Mouse (Mus musculus) MEL (cell line): ENCODE results near the gene Msi2. TPM values are rescaled to one million over a fixed set of nuclear protein-coding genes. Genes with fewer than 3 reads are reported as not detected.

Experiments used
- DNase-seq: peaks from one replicate; pipeline ENCODE4 v3.0.0; 2011; ENCODE audit warnings: low read depth, low spot score
- H3K27ac ChIP-seq: 2 replicates; pipeline ENCODE4 v1.5.1; 2012; ENCODE audit warnings: low read depth, mild to moderate bottlenecking, control low read depth, low read length, moderate library complexity; ENCODE audit not compliant: control insufficient read depth
- H3K27me3 ChIP-seq, 2 experiments: fragments of 150-350 bp in 1 of 2; sonication (generic) in 1 of 2; 2 replicates each; pipeline ENCODE4 v1.6.1; 2012; ENCODE audit warnings: low read length in 2 of 2, mild to moderate bottlenecking in 2 of 2, improper control_type of control experiment in 1 of 2, moderate library complexity in 1 of 2; ENCODE audit not compliant: insufficient read depth in 2 of 2, control insufficient read depth in 1 of 2
- H3K36me3 ChIP-seq, 2 experiments: 2 replicates each; pipeline ENCODE4 v1.6.1; 2012 to 2014; ENCODE audit warnings: low read length in 2 of 2, improper control_type of control experiment in 1 of 2, inconsistent platforms in 1 of 2, mild to moderate bottlenecking in 1 of 2; ENCODE audit not compliant: insufficient read depth in 2 of 2, control insufficient read depth in 1 of 2
- H3K4me1 ChIP-seq, 2 experiments: fragments of 150-350 bp in 1 of 2; sonication (generic) in 1 of 2; 2 replicates each; pipeline ENCODE4 v1.6.1; 2012; ENCODE audit warnings: low read length in 2 of 2, improper control_type of control experiment in 1 of 2, mild to moderate bottlenecking in 1 of 2; ENCODE audit not compliant: insufficient read depth in 2 of 2, control insufficient read depth in 1 of 2
- H3K4me3 ChIP-seq, 2 experiments: fragments of 150-350 bp in 1 of 2; sonication (generic) in 1 of 2; 2 replicates each; pipeline ENCODE4 v1.5.1; 2012; ENCODE audit warnings: low read depth in 2 of 2, low read length in 2 of 2, mild to moderate bottlenecking in 2 of 2, moderate library complexity in 2 of 2, control low read depth in 1 of 2, improper control_type of control experiment in 1 of 2; ENCODE audit not compliant: control insufficient read depth in 1 of 2, insufficient read depth in 1 of 2
- H3K79me2 ChIP-seq: 2 replicates; pipeline ENCODE4 v1.6.1; 2012; ENCODE audit warnings: mild to moderate bottlenecking, low read length, moderate library complexity; ENCODE audit not compliant: control insufficient read depth, poor library complexity, insufficient read depth
- H3K9ac ChIP-seq: 2 replicates; pipeline ENCODE4 v1.6.1; 2012; ENCODE audit warnings: low read depth, mild to moderate bottlenecking, control low read depth, low read length, moderate library complexity; ENCODE audit not compliant: control insufficient read depth, poor library complexity, severe bottlenecking
- H3K9me3 ChIP-seq: fragments of 150-350 bp; sonication (generic); replicated peaks from 2 replicates; pipeline ENCODE4 v1.6.1; 2012; ENCODE audit warnings: mild to moderate bottlenecking, low read length, improper control_type of control experiment, moderate library complexity; ENCODE audit not compliant: insufficient read depth
- BHLHE40 ChIP-seq: IDR thresholded peaks from 2 replicates; pipeline ENCODE4 v1.6.1; 2012; ENCODE audit warnings: low read depth, mild to moderate bottlenecking, inconsistent platforms, low read length, improper control_type of control experiment, borderline replicate concordance
- CHD1 ChIP-seq: IDR thresholded peaks from 2 replicates; pipeline ENCODE4 v1.6.1; 2012; ENCODE audit warnings: low read depth, mild to moderate bottlenecking, inconsistent platforms, low read length, improper control_type of control experiment
- CTCF ChIP-seq, 3 experiments: IDR thresholded peaks in 2 of 3; conservative IDR thresholded peaks in 1 of 3; 2 replicates each; pipeline ENCODE4 v1.5.1; 2011 to 2012; ENCODE audit warnings: low read length in 3 of 3, low read depth in 2 of 3, mild to moderate bottlenecking in 2 of 3, improper control_type of control experiment in 1 of 3, inconsistent platforms in 1 of 3, mixed read lengths in 1 of 3, moderate library complexity in 1 of 3; ENCODE audit not compliant: control insufficient read depth in 1 of 3, insufficient read depth in 1 of 3, poor library complexity in 1 of 3, severe bottlenecking in 1 of 3
- E2F4 ChIP-seq: IDR thresholded peaks from 2 replicates; pipeline ENCODE4 v1.6.1; 2011; ENCODE audit warnings: low read depth, low read length, improper control_type of control experiment, borderline replicate concordance
- ELF1 ChIP-seq: IDR thresholded peaks from 2 replicates; pipeline ENCODE4 v1.6.1; 2014; ENCODE audit warnings: low read depth, mild to moderate bottlenecking, inconsistent platforms, low read length, improper control_type of control experiment, moderate library complexity
- EP300 ChIP-seq, 2 experiments: IDR thresholded peaks; 2 replicates each; pipeline ENCODE4 v1.6.1; 2011; ENCODE audit warnings: improper control_type of control experiment in 2 of 2, low read length in 2 of 2, low read depth in 1 of 2, mild to moderate bottlenecking in 1 of 2
- ETS1 ChIP-seq: IDR thresholded peaks from 2 replicates; pipeline ENCODE4 v1.6.1; 2012; ENCODE audit warnings: low read depth, mild to moderate bottlenecking, inconsistent platforms, low read length, improper control_type of control experiment, moderate library complexity
- GABPA ChIP-seq: IDR thresholded peaks from 2 replicates; pipeline ENCODE4 v1.6.1; 2012; ENCODE audit warnings: low read depth, mild to moderate bottlenecking, inconsistent platforms, low read length, improper control_type of control experiment, moderate library complexity
- GATA1 ChIP-seq: IDR thresholded peaks from 2 replicates; pipeline ENCODE4 v1.6.1; 2011; ENCODE audit warnings: low read depth, low read length, improper control_type of control experiment
- HCFC1 ChIP-seq: IDR thresholded peaks from 2 replicates; pipeline ENCODE4 v1.6.1; 2012; ENCODE audit warnings: low read depth, mild to moderate bottlenecking, inconsistent platforms, low read length, improper control_type of control experiment, moderate library complexity
- KAT2A ChIP-seq: conservative IDR thresholded peaks from 2 replicates; pipeline ENCODE4 v1.6.1; 2012; ENCODE audit warnings: low read depth, low read length, improper control_type of control experiment, inconsistent platforms
- MAFK ChIP-seq: IDR thresholded peaks from 2 replicates; pipeline ENCODE4 v1.6.1; 2011; ENCODE audit warnings: low read depth, mild to moderate bottlenecking, low read length, improper control_type of control experiment, borderline replicate concordance
- MAX ChIP-seq: IDR thresholded peaks from 2 replicates; pipeline ENCODE4 v1.6.1; 2011; ENCODE audit warnings: low read length, improper control_type of control experiment
- MEF2A ChIP-seq: IDR thresholded peaks from 2 replicates; pipeline ENCODE4 v1.6.1; 2014; ENCODE audit warnings: low read depth, mild to moderate bottlenecking, inconsistent platforms, low read length, improper control_type of control experiment; ENCODE audit not compliant: poor library complexity, insufficient replicate concordance, severe bottlenecking; ENCODE audit errors: extremely low read depth
- MYC ChIP-seq: IDR thresholded peaks from 2 replicates; pipeline ENCODE4 v1.6.1; 2011; ENCODE audit warnings: low read depth, mild to moderate bottlenecking, low read length, improper control_type of control experiment, moderate library complexity
- POLR2A ChIP-seq, 2 experiments: IDR thresholded peaks; 2 replicates each; pipeline ENCODE4 v1.6.1; 2011 to 2012; ENCODE audit warnings: low read length in 2 of 2, mild to moderate bottlenecking in 2 of 2, control low read depth in 1 of 2, improper control_type of control experiment in 1 of 2, low read depth in 1 of 2, moderate library complexity in 1 of 2; ENCODE audit not compliant: control insufficient read depth in 1 of 2, insufficient read depth in 1 of 2, poor library complexity in 1 of 2
- POLR2AphosphoS2 ChIP-seq: IDR thresholded peaks from 2 replicates; pipeline ENCODE4 v1.6.1; 2011; ENCODE audit warnings: low read length, improper control_type of control experiment
- RAD21 ChIP-seq: IDR thresholded peaks from 2 replicates; pipeline ENCODE4 v1.6.1; 2011; ENCODE audit warnings: mild to moderate bottlenecking, low read depth, low read length, improper control_type of control experiment
- RCOR1 ChIP-seq: IDR thresholded peaks from 2 replicates; pipeline ENCODE4 v1.6.1; 2012; ENCODE audit warnings: low read depth, mild to moderate bottlenecking, inconsistent platforms, low read length, improper control_type of control experiment
- TAL1 ChIP-seq: IDR thresholded peaks from 2 replicates; pipeline ENCODE4 v1.6.1; 2012; ENCODE audit warnings: mild to moderate bottlenecking, inconsistent platforms, low read length, moderate library complexity, mixed read lengths
- TBP ChIP-seq: IDR thresholded peaks from 2 replicates; pipeline ENCODE4 v1.8.0; 2011; ENCODE audit warnings: low read depth, low read length, improper control_type of control experiment
- UBTF ChIP-seq: IDR thresholded peaks from 2 replicates; pipeline ENCODE4 v1.6.1; 2012; ENCODE audit warnings: low read depth, mild to moderate bottlenecking, inconsistent platforms, low read length, improper control_type of control experiment, moderate library complexity, borderline replicate concordance; ENCODE audit not compliant: insufficient read depth
- USF1 ChIP-seq: IDR thresholded peaks from 2 replicates; pipeline ENCODE4 v1.6.1; 2014; ENCODE audit warnings: low read depth, mild to moderate bottlenecking, inconsistent platforms, low read length, improper control_type of control experiment, moderate library complexity
- USF2 ChIP-seq, 2 experiments: IDR thresholded peaks; 2 replicates each; pipeline ENCODE4 v1.6.1; 2011 to 2012; ENCODE audit warnings: improper control_type of control experiment in 2 of 2, low read length in 2 of 2, borderline replicate concordance in 1 of 2, inconsistent platforms in 1 of 2, low read depth in 1 of 2, mild to moderate bottlenecking in 1 of 2; ENCODE audit not compliant: insufficient read depth in 1 of 2
- ZC3H11A ChIP-seq: IDR thresholded peaks from 2 replicates; pipeline ENCODE4 v1.6.1; 2012; ENCODE audit warnings: low read depth, mild to moderate bottlenecking, inconsistent platforms, low read length, improper control_type of control experiment
- ZMIZ1 ChIP-seq: IDR thresholded peaks from 2 replicates; pipeline ENCODE4 v1.6.1; 2012; ENCODE audit warnings: low read depth, mild to moderate bottlenecking, inconsistent platforms, low read length, improper control_type of control experiment, moderate library complexity
- ZNF384 ChIP-seq: IDR thresholded peaks from 2 replicates; pipeline ENCODE4 v1.6.1; 2012; ENCODE audit warnings: low read depth, mild to moderate bottlenecking, inconsistent platforms, low read length, improper control_type of control experiment
- polyA plus RNA-seq, 2 experiments: library from polyadenylated mRNA; stranded (reverse) in 1 of 2; unstranded in 1 of 2; fragments of >175 nt in 1 of 2; fragments of >200 nt in 1 of 2; gene quantifications; 2 replicates each; pipeline versions ENCODE4 v1.2.1 to v1.2.4; 2012; ENCODE audit warnings: low replicate concordance in 2 of 2, low read depth in 1 of 2; ENCODE audit not compliant: insufficient read length in 2 of 2, insufficient read depth in 1 of 2, missing spikeins in 1 of 2
- total RNA-seq: library from RNA; depleted of rRNA; stranded (reverse); fragments of 300-350 nt; gene quantifications from 2 replicates; pipeline ENCODE4 v1.2.3, GENCODE M21; 2012

Msi2 gene
- total and polyA plus RNA-seq, 3 experiments, result 16.2 to 29.7 TPM; not detected in 1

DNA sequence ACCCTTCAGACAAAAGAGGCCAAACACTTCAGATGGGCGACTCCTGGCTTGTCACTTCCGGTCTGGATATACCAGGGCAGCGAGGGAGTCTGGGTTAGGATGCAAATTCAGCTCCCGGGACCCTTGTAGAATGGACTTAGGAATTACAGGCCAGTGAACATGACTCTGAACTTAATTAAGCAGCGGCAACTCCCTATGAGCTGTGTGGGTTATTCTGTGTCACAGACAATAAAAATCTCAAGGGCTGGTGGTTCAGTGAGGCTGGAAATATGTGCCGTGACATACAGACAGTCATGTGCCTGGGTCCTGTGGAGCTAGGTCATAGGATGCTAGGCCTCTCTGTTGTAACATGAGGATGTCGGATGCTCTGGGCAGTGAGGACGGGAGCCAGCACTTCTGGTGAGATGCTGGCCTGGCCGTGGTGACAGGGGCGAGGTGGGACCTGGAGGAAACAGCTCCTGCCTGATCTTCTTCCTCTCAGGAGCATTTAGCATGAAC, 261.0 kb downstream of the Msi2 start:
- H3K27me3 ChIP-seq, result no peaks in the 10 kb centered on the region
- TF ChIP-seq MEF2A, result no peak
- TF ChIP-seq ZMIZ1, result no peak
- TF ChIP-seq UBTF, result no peak
- TF ChIP-seq E2F4, result no peak
- TF ChIP-seq CHD1, result no peak
- no peak for TF ChIP-seq ZNF384
- TF ChIP-seq USF2 (IDR thresholded peaks at IDR 0.05; ENCODE audit: borderline replicate concordance in 1 of 2, insufficient read depth in 1 of 2, low read depth in 1 of 2, low read length in 2 of 2), result no peak
- no peak for TF ChIP-seq RAD21
- TF ChIP-seq CTCF (IDR thresholded peaks at IDR 0.05 in 2 of 3, conservative IDR thresholded peaks at IDR 0.05 in 1 of 3; ENCODE audit: control insufficient read depth in 1 of 3, insufficient read depth in 1 of 3, low read depth in 2 of 3, low read length in 3 of 3, poor library complexity in 1 of 3, severe bottlenecking in 1 of 3), result no peak
- no peak for TF ChIP-seq MYC
- TF ChIP-seq ZC3H11A, result no peak
- TF ChIP-seq MAFK, result no peak
- no peaks in the 10 kb centered on the region for H3K9me3 ChIP-seq
- DNase-seq, result no peak
- H3K27ac ChIP-seq, result no peak overlapping the region
- no peak overlapping the region for H3K9ac ChIP-seq
- peaks cover 0 to 9% of the 10 kb centered on the region in 2 experiments; a peak in 2 of 4 replicates for H3K36me3 ChIP-seq
- H3K4me1 ChIP-seq, result peaks cover 2 to 17% of the 10 kb centered on the region in 2 experiments
- H3K4me3 ChIP-seq, result no peak overlapping the region
- no peaks in the 10 kb centered on the region for H3K79me2 ChIP-seq

DNA sequence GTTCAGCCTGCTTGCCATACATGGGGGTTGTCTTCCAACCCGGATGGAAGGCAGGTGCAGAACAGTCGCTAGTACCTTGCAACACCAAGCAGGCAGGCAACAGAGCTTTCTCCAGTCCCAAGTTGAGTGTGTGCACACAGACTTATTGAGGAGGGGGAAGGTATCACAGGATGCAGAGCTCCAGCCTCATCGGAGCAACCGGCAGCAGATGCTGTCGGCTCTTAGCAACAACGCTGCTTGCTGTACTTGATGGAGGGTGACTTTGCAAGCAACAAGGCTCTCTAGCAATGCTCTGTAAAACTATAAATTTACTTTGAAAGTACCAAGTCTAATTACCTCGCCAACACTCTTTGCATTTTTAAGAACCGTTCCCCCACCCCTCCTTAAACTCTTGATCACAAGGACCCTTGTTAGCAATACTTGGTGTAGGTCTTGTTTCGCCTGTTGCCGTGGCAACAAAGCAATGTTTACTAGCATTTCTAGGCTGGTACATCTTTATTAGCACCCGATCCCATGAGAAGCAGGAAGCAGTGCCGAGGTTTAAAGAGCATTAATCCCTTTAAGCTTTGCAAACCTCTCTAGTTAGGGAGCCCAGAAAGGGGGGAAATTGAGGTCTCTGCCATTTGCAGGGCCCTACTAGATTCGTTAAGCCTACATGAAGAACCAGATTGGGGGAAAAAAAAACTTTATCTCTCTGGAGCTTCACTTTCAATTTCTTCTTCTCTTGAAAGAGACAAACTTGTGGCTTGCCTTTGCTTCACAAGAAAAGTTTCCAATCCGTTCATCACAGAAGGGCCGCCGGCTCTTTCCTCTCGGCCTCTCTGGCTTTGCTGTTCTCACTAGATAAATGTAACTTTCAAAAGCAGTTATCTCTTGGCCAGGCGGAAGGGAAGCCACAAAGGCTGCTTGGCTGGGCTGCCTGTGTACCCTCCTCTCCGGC, 263.2 kb downstream of the Msi2 start:
- Histone ChIP-seq H3K27ac (peak overlapping the region; percentile 56), H3K4me1 (peaks cover 2 to 17% of the 10 kb centered on the region in 2 experiments), H3K79me2 (no peaks in the 10 kb centered on the region), H3K27me3 (no peaks in the 10 kb centered on the region), H3K9me3 (no peaks in the 10 kb centered on the region), H3K36me3 (peaks cover 0 to 9% of the 10 kb centered on the region in 2 experiments; a peak in 2 of 4 replicates), H3K9ac (no peak overlapping the region), H3K4me3 (peak overlapping the region; percentile 3 to 44; a peak in 3 of 4 replicates)
- peak; percentile 87 for DNase-seq
- TF ChIP-seq CTCF (IDR thresholded peaks at IDR 0.05 in 2 of 3, conservative IDR thresholded peaks at IDR 0.05 in 1 of 3; ENCODE audit: control insufficient read depth in 1 of 3, insufficient read depth in 1 of 3, low read depth in 2 of 3, low read length in 3 of 3, poor library complexity in 1 of 3, severe bottlenecking in 1 of 3) (no peak), TAL1 (peak; percentile 68), BHLHE40 (0 out of 2 replicates have a peak, but pooled peaks have one; percentile 8), GABPA (no peak), E2F4 (no peak), POLR2AphosphoS2 (no peak), MAX (no peak), EP300 (IDR thresholded peaks at IDR 0.05; ENCODE audit: low read depth in 1 of 2, low read length in 2 of 2) (peak; percentile 85 to 87), RCOR1 (peak; percentile 85), USF1 (no peak), TBP (0 out of 2 replicates have a peak, but pooled peaks have one; percentile 18), MYC (no peak), ETS1 (peak; percentile 62; the same call in 1 of the 2 replicates), HCFC1 (no peak), MEF2A (no peak), GATA1 (peak; percentile 79), KAT2A (no peak), ELF1 (no peak; the same call in 1 of the 2 replicates), POLR2A (IDR thresholded peaks at IDR 0.05; ENCODE audit: control insufficient read depth in 1 of 2, insufficient read depth in 1 of 2, low read depth in 1 of 2, low read length in 2 of 2, poor library complexity in 1 of 2) (no peak)
